Mouse (Mus musculus) lung, adult 2 months (tissue): ENCODE measurements around the gene Zfp37.

Experiments
- CTCF ChIP-seq: fragments of 200-500 bp; IDR thresholded peaks from 2 replicates; pipeline ENCODE4 v1.5.1; 2011; ENCODE audit warnings: mild to moderate bottlenecking, low read length, control low read depth; ENCODE audit not compliant: insufficient read depth
- POLR2A ChIP-seq: fragments of 200-500 bp; IDR thresholded peaks from 2 replicates; pipeline ENCODE4 v1.6.1; 2011; ENCODE audit warnings: low read depth, mild to moderate bottlenecking, control low read depth, low read length, borderline replicate concordance; ENCODE audit errors: extremely low read depth

DNA sequence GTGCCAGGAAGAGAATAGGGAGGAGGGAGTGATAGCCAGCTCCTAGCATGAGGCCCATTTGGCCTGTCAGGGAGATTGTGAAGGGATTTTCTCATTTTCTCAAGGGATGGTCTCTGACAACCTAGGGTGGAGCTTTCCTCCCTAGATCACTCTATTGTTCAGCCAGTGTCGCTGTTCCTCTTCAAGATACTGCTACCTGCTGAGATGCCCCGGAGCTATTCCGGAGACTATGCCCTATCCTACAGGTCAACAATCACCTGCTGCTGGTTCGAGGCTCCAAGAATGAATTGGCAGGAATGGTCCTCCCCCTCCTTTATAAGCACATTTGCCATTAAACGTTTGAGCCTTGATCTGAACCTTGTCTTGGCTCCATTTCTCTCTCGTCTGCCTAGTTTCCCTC, 9.7 kb upstream of the Zfp37 start:
- no peak for TF ChIP-seq CTCF
- no peak for TF ChIP-seq POLR2A
